Mouse (Mus musculus): ENCODE measurements around the gene Ccnjl.

Gene Ccnjl

GRCm38 (mm10) chr11:43528683-43529499, at the start of gene Ccnjl:
Gene Ccnjl (plus strand): TSS chr11:43528784.
- peak; percentile 57 for DNase-seq (ENCODE audit: low read depth)

DNA sequence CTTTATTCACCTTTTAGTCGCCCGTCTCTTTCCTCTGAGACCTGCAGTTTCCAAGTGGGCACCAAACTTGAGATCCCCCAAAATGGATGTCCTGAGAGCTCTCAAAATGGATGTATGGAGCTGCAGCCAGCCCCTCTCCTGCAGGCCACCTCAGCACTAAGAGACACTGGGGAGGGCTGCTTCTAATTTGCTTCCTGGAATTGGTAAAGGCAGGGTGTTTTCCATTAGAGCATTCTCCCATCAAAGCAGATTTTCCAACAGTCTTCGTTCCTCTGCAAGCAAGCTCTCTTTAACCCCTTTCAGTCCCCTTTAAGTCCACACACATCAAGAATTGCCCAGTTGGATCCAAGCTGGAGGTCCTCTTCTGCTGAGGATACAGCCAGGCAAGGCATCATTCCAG, 49.2 kb upstream of the Ccnjl start:
- DNase-seq (ENCODE audit: low read depth), result no peak

- DNase-seq (ENCODE audit: low read depth), result no peak
Measured at GRCm38 (mm10) chr11:43480561-43480960, 48.0 kb upstream of the Ccnjl start.

GRCm38 (mm10) chr11:43481672-43482522, 46.7 kb upstream of the Ccnjl start:
- DNase-seq (ENCODE audit: low read depth), result no peak

DNA sequence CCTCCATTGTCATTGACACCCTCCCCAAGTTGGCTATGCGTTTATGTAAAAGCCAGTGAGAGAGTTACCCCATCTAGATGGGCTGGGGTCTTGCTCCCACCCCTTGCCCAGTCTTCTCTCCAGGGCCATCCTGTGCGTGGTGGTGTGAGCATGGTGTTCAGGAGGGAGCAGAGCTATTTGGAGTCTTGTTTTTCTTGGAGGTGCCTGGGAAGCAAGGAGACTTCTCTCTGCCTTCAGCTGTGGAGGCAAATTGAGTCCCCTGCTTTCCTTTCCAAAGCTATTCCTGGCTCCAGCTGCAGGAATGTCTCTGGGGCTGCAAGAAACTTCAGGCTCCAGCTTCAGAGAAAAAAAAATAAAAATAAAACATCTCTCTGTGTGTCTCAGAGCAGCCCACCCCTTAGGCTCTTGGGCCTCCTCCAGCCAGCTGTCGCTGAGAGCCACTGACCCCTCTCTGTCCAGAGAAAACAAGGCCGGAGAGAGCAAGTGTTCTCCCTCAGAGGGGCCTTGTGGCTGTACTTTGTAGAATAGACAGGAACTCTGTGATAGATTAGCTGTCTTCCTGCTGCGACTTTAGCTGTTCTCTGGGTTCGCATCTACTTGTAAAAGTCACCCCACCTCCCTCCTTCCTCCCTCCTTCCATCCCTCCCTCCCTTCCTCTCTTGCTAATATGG, 45.3 kb upstream of the Ccnjl start:
- DNase-seq (ENCODE audit: low read depth), result no peak

DNA sequence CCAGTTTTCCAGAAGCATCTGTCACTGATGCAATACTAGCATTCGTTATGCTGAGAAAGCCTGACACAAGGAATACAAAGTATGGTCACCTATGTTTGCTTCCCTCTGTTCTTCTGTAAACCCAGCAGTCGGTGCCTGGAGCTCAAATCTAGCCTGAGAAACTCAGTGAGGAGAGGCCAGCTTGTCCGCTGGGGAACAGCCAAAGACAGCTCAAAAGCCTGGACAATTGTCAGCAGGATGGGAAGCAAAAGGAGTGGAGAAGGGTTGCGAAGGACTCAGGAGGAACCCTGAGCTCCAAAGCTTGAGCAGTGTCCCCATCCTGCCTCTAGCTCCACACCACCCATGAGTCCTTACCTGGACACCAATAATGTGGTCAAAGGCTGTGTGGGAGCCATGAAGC, 44.5 kb upstream of the Ccnjl start:
- DNase-seq (ENCODE audit: low read depth), result no peak

DNA sequence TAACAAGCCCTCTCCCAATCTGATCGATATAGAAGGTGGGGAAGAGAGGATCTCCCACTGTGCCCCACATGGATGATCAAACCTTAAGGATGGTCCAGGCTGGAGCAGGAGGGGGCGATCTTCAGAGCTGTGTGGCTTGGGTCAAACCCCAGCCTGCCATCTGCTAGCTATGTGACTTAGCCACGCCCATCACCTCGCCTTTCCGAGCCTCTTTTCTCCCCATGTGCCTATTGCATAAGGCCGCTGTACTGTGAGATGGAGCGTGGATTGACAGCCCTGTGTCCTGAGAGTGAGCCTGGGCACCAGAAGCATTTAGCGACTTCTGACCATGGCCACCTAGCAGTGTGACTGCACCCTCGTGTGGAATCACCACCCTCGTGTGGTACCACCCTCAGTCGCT, 43.9 kb upstream of the Ccnjl start:
- no peak for DNase-seq (ENCODE audit: low read depth)

DNA sequence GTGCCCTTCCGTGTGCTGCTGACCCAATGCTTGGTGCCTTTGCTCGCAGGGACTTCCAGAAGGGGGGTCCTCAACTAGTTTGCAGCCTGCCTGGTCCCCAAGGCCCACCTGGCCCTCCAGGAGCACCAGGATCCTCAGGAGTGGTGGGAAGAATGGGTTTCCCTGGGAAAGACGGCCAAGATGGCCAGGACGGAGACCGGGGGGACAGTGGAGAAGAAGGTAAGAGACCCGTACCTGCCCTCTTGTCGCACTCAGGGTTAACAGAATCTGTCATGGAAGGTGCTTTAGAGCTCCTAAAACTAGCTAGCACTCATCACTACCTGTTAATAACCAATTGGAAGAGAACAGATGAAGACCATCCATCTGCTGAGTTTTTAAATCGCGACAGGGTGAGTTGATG, 42.7 kb upstream of the Ccnjl start:
- no peak for DNase-seq (ENCODE audit: low read depth)

DNA sequence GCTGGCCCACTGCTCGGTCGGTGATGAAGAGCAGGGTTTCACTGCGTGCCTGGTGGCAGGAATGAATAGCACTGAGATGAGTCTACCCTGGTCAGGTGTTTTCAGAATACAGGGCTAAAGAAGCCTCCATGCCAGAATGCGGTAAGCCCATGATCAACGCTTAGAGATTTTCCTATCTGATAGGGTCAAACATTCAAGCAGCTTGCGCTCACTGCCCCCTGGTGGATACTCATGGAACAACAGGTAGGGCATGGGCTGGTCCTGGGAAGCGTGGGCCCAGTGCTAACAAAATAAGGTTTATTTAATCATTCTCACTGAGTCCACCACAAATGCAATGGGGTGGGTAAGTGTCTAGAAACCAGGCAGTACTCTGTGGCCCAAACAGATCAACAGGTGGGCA, 35.9 kb upstream of the Ccnjl start:
- DNase-seq (ENCODE audit: low read depth), result peak; percentile 76

DNA sequence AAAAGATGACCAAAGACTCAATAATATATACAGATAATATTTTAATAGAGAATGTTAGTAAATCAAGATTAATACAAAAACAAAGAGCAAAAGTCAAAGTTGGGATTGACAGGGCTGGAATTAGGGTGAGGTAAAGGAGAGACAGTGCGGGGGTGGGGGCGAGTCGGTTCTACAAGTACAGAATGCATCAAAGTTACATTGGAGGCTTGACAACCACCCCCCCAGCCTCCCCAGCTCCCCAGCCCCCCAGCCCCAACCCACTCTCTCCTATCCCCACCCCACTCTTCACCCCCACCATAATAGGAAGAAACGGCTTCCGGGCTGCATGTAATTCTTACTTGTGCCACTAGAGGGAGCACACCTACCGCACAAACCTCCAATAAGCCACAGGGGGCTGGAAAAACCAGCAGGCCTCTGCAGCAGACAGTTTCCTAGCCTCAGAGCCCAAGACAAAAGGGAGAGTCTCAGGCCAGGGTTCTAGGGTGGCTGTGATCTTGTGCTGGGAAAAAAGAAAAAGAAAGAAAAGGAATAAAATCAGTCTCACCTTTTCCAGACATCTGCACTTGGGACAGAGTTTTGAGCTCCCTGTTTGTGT, 34.7 kb upstream of the Ccnjl start:
- DNase-seq (ENCODE audit: low read depth), result peak; percentile 86

DNA sequence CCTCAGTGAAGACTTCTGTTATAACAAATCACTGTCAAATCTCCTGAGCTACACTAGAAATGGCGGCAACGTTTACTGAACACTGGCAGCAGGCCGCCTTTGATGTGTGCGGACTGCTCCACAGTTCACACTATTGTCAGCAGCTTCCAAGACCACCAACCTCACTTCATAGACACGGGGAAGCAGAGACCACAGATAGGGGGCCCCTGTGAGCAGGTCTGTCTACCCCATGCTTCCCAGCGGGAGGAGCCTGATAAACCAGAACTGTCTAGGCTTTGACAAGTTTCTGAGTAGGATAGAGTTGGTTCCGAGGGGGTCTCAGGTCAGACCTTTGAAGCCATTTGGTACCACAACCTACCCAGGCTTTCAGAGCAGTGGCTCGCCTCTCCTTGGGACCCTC, 33.5 kb upstream of the Ccnjl start:
- DNase-seq (ENCODE audit: low read depth), result no peak

GRCm38 (mm10) chr11:43495532-43495931, 33.1 kb upstream of the Ccnjl start:
- DNase-seq (ENCODE audit: low read depth), result peak; percentile 97

DNA sequence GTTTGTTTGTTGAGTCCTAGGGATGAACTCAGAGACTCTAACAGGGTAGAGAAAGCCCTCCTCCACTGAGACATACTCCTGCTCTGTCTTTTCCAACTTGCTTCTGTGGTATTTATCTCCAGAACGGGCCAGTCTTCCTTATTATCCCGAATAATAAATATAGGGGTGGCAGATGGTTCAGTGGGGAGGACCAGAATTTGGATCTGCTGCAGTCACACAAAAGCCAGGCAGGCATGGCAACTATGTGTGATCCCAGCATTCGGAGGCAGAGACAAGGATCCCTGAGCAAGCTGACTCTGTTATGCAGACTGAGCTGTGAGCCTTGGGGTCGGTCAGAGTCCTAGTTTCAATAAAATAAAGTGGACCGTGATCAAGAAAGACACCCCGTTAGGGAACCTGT, 27.3 kb upstream of the Ccnjl start:
- no peak for DNase-seq (ENCODE audit: low read depth)

DNA sequence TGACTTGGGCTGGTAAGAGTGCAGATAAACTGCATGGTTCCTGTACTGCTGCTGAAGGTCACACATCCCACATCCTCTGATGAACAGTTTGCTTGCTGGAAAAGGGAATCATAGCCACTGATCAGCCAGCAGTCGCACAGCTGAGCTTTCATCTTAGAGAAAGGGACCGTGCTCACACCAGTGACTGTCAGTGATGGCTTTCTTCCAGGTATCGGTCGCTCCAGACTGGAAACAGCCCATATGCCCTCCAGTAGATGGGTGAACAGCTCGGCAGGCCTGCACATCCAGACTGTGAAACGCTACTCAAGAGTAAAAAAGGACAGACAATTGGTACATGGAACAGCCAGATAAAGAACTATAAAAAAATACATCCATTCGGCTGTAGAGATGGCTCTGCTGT, 23.4 kb upstream of the Ccnjl start:
- DNase-seq (ENCODE audit: low read depth), result no peak

DNA sequence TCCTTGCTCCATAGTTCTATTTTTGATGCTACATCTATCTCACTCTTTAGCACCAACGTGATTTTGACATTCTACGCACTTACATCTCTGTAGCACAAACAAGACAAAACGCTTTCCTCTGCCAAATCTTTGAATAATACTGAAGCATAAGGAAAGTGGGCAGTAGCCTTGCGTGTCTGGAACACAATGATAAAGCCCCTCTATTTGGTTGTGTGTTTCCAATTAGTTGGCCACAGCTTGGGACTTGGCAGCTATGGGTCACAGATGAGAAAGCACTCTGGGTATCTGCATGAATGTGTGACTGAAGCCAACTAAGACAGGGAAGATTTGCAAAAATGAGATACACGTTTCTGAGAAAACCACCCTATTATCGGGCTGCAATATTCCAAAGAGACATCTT, 20.6 kb upstream of the Ccnjl start:
- DNase-seq (ENCODE audit: low read depth), result no peak

GRCm38 (mm10) chr11:43509878-43510277, 18.7 kb upstream of the Ccnjl start:
- peak; percentile 36 for DNase-seq (ENCODE audit: low read depth)

DNA sequence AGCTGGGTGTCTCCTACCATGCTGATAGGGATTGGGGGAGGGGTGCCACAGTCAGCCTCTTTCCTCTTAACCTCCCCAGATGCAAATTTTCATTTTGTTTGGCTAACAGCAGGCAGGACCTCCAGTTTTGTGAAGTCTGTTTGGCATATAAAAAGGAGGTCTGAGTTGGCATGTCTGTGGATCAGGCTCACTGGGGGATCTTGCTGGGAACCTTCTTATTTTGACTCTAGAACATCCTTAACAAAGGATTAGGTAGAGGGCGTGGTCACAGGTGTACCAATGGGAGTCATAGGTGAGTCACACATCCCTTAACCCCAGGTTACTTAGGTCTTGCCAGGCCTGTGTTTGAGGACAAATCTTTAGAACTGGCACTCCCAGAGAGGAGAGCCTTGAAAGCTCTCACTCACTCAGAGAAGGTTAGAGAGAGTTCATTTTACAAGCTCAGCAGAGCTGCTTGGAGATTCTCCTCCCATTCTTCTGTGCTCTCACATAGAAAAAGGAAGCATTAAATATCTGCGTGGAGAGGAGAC, 15.9 kb upstream of the Ccnjl start:
- no peak for DNase-seq (ENCODE audit: low read depth)

DNA sequence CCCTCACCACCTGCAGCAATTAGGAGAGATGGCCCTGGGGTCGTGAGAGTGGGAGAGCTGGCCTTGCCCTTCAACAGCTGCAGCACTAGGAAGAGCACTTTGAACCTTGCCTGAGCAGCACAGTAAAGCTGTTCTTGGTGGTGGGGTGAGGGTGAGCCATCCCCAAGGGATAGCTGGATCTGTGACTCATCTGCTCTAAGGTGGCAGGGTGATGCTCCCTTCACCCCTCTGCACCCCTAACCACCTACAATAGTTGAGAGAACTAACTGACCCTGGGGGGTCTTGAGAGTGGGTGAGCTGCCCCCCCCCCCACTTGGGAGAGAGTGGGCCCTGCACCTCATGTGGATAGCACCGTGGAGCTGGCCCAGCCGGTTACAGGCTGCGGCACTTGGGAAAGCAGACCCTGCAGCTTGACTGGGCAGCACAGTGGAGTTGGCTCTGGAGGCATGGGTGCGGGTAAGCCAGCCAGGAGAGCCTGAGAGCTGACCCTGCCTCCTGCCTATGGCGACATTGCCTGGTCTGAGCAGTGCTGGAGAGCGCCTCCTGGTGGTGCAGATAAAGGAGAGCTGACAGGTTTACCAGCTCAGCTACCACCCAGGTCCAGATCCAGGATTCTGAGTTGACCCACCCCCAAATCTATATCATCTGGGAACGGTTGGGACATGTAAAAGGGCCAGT, 12.1 kb upstream of the Ccnjl start:
- peak; percentile 74 for DNase-seq (ENCODE audit: low read depth)

- no peak for DNase-seq (ENCODE audit: low read depth)
Measured at GRCm38 (mm10) chr11:43517641-43518040, 10.9 kb upstream of the Ccnjl start.

GRCm38 (mm10) chr11:43518086-43518485, 10.5 kb upstream of the Ccnjl start:
- no peak for DNase-seq (ENCODE audit: low read depth)

DNA sequence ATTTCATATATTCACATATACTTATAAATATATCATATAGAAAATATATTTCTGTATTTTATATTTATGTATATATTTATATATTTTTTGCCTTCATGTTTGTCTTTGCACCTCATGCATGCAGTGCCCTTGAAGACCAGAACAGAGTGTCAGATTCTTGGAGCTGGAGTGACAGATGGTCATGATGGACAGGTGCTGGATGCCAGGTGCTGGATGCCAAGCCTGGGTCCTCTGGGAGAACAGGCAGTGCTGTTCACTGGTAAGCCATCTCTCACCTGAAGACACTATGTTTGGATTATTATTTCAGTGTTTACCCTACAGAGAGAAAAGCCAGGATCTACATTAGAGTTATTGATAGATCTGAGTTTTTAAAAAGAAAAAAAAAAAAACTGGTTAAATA, 9.8 kb upstream of the Ccnjl start:
- no peak for DNase-seq (ENCODE audit: low read depth)

GRCm38 (mm10) chr11:43520521-43520920, 8.1 kb upstream of the Ccnjl start:
- DNase-seq (ENCODE audit: low read depth), result no peak

Data from 416B (cell line).